14 mouse cellular contexts compared by ENCODE assay signal in genomic region chr14:40830505-40830904, GRCm38 (mm10).
"Had no signal": no experiment of that assay in that cellular context is flagged by ENCODE, and none has a peak within 500 bp of the region (broad histone marks: within the 10 kb centered on the region; RNA-seq: fewer than 3 reads in every experiment).

No protein-coding gene starts in this region.

- H3K27me3 ChIP-seq: hindbrain, embryonic 13.5 days; limb, embryonic 15.5 days; liver, embryonic 12.5 days; megakaryocyte, embryonic 14.5 days; midbrain, embryonic 15.5 days had no signal

- H3K36me3 ChIP-seq: limb, embryonic 15.5 days; liver, embryonic 12.5 days; midbrain, embryonic 15.5 days had no signal

- ATAC-seq: hindbrain, postnatal 0 days; liver, embryonic 12.5 days; midbrain, embryonic 15.5 days had no signal

- H3K4me3 ChIP-seq: hindbrain, embryonic 13.5 days; limb, embryonic 15.5 days; liver, embryonic 12.5 days; megakaryocyte, embryonic 14.5 days; midbrain, embryonic 15.5 days had no signal

- H3K9me3 ChIP-seq: hindbrain, embryonic 13.5 days; limb, embryonic 15.5 days; liver, embryonic 12.5 days; megakaryocyte, embryonic 14.5 days; midbrain, embryonic 15.5 days had no signal

- H3K4me1 ChIP-seq: limb, embryonic 15.5 days; liver, embryonic 12.5 days; megakaryocyte, embryonic 14.5 days; midbrain, embryonic 15.5 days had no signal

- DNase-seq: layer of hippocampus, adult 9-11 months; layer of hippocampus, postnatal 36 days; lung, embryonic 14.5 days; lung, postnatal 10 days; right cerebral cortex, adult 18-20 months; right cerebral cortex, postnatal 25 days had no signal

- H3K4me2 ChIP-seq: hindbrain, embryonic 13.5 days; limb, embryonic 15.5 days; liver, embryonic 12.5 days; lung, embryonic 14.5 days; midbrain, embryonic 11.5 days; midbrain, embryonic 15.5 days had no signal

- H3K27ac ChIP-seq: hindbrain, embryonic 13.5 days; hindbrain, postnatal 0 days; limb, embryonic 15.5 days; liver, embryonic 12.5 days; macrophage; midbrain, embryonic 15.5 days had no signal

- H3K9ac ChIP-seq: hindbrain, embryonic 13.5 days; limb, embryonic 15.5 days; liver, embryonic 12.5 days; lung, embryonic 14.5 days; midbrain, embryonic 15.5 days had no signal
